Mouse (Mus musculus): Measurements from ENCODE around the gene Dgkz. TPM values are rescaled to one million over a fixed set of nuclear protein-coding genes. Genes with fewer than 3 reads are reported as not detected.

Dgkz gene
- total RNA-seq, 4 experiments from 2014 or later: 47.7 to 87.4 (median 66.3) TPM

DNA sequence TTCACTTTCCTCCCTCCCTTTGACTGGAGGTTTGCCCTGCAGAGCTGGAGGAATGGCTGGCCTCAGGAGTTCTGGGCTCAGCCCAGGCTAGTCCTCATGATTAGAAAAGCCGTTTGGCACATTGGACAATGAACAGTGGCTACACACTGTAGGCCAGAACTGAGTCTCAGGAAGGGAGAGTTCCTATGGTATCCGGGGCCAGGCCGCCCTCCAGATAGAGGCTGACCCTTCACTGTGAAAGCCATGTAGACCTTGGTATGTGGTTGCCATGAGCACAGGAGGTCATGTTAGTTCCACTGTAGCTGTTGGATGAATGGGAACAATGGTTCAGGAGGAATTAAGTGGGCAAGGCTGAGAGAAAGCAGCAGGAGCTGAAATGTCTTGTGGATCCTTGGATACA is 17.7 kb upstream of the Dgkz start:
- no peak for DNase-seq

- DNase-seq: no peak
Measured at GRCm38 (mm10) chr2:91989750-91990149, 14.1 kb upstream of the Dgkz start.

DNA sequence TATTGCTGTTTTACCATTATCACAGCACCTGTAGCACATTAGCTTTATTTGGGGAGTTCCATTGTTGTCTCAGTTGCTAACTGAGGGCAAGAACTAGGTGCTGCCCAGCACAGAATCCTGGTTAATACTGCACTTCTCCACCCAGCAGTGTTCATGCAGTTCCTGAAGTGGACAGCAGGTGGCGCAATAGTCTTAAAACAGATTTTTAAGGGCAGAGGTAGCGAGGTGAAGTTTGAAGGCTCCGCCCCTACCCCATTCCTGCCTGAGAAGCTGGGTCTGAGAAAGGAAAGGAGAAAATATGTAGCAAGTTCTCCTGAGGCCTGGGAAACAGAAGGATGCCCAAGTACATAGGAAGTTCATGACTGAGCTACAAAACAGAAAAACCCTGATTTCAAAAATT is 11.9 kb upstream of the Dgkz start:
- peak; percentile 58 for DNase-seq

- no peak for DNase-seq
Measured at GRCm38 (mm10) chr2:91986071-91986470, 10.4 kb upstream of the Dgkz start.

GRCm38 (mm10) chr2:91984906-91985525 is 9.4 kb upstream of the Dgkz start:
- DNase-seq: no peak

GRCm38 (mm10) chr2:91984439-91984838 is 8.8 kb upstream of the Dgkz start:
- DNase-seq: peak; percentile 78

- DNase-seq: no peak
Measured at GRCm38 (mm10) chr2:91980830-91981229, 5.2 kb upstream of the Dgkz start.

DNA sequence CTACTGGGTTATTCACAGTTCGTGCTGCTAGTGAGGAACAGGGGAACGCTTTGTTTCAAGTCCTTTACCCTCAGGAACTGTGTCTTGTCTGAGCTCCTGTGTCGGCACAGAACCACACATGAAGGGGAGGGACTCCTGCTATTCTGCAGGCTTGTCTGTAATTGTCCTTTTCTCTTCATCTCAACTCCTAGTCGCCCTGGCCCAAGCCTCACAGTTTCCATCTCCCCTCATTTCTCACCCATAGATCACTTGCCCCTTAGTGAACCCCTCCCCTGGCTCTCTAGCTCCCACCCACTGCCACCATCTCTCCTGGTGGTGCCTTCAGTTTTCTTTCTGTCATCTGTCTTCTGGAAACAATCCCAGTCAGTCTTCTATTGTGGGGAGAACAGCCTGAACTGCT is 4.6 kb upstream of the Dgkz start:
- no peak for DNase-seq

DNA sequence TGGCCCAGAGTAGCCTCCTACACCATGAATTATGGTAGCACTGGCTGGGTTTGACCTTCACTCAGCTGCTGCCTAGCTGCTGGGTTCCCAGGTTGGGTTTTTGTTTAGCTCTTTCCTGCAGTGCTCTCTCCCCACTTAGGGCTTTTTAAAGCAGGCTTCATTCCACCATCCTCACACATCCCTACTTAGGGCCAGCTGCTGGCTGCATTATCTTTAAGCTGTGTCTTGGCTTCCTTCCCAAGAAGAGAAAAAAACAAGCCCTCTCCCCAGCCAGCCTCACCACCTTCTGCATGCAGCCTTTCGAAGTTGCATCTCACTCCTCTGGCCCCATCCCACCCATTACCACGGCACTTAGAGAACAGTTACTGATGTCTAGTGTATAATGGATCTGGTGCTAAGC is 2.9 kb upstream of the Dgkz start:
- no peak for DNase-seq

DNA sequence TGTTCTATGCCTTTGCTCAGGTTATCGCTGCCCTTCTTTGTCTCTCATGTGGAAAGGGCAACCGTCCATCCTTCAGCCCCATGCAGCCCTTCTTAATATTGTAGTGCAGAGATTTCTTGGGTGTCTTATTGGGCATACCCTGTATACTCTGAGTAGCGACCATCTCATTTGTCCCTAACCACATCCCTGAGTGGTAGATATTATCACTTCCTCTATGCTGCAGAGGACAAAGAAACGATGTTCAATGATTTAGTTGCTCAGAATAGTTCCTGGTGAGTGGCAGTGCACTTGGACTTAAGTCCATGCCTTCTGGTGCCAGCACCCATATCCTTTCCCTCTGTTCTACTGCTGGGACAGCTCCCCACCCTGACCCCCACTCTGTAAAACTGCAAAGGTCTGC is 2.3 kb upstream of the Dgkz start:
- no peak for DNase-seq

- DNase-seq: no peak
Measured at GRCm38 (mm10) chr2:91973416-91974135, 2.1 kb downstream of the Dgkz start.

DNA sequence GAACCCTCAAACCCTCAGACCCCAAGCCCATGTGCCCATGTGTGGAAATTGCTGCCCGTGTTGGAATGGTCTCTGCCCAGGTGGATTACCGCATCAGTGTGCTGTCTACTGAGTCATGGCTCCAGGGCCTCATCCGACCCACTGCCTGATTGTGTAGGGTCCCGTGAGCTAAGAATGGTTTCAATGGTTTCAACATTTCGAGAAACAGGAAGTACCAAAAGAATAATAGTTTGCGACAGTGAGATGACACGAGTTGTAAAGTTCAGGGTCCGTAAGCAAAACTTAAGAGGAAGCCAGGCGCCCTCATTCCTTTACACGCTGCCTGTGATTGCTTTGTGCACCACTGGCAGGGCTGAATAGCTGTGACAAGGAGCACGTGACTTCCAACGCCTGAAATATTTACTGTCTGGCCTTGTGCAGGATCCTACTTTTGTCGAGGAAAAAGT is 3.5 kb downstream of the Dgkz start:
- no peak for DNase-seq

DNA sequence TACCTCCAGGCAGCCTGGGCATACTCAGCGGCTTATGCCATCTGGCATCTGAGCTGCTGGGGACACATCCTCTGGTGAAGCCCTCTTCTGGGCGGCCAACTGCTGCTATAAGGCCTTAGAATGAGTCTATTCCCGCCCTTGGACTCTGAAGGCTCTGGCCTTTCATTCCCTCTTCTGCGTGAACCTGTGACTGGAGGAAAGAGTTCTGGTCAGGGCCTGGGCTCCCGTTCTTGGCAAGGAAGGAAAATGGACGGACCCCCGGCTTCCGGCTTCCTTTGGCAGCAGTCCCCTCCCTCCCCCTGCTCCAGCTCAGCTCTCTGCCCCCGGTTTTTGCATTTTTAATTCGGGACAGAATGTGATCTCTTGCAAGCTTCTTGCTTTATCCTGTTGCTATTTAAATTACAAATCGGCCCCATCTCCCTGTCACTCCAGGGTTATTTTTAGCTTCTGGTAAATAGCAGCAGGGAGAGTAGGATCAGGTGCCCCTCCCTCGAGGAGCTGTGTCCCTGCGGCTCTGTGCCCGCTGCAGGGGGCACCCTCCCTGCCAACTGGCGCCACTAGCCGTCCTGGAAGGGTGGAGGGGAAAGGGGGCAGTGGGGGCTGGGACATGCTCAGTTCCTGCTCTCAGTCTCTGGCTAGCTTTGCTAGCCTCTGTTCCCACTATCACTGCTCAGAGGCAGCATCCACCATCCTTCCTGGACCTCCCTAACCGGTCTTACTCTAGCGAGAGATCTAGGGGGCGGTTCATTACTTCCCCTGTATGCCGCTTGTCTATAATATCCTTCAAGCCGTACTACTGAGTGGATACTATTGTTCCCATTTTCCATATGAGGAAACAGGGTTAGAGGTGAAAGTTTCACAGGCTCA is 4.2 kb downstream of the Dgkz start:
- no peak for DNase-seq

DNA sequence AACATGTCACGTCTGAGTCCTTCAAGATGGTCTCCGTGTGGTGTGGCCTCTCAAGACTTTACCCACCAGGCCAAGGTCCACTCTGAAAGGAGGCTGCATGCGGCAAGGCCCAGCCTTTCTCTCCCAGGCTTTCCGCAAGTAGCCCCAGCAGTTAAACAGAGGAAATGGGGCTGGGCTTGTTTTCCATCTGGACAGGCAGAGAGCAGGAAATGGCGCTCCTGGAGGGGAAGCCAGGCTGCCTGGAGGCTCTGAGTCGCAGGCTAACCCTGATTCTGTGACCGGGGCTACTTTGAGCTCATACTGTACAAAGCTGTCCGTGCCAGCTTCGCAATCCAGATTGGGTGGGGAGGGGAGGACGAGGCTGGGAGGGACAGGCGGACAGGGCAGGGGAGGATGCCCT is 7.7 kb downstream of the Dgkz start:
- DNase-seq: no peak

GRCm38 (mm10) chr2:91966367-91966766 is 9.3 kb downstream of the Dgkz start:
- DNase-seq: no peak

DNA sequence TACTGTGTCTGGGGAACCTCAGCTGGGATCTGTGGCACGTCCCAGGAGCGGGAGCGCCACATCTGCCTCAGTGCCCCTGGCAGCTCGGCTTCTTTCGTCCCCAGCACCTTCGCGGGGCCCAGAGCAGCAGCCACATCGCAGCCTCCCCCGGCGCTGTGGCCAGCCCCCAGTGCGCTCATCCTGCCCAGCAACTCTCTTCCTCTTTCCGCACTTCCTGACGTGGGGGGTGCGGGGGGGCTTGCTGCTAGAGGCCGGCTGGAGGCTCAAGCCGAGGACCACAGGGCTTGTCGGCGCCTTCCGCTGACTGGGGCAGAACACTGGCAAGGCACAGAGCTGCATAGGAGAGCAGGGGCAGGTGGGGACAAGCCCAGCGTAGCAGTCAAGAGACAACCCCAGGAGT is 10.2 kb downstream of the Dgkz start:
- DNase-seq: peak; percentile 70

DNA sequence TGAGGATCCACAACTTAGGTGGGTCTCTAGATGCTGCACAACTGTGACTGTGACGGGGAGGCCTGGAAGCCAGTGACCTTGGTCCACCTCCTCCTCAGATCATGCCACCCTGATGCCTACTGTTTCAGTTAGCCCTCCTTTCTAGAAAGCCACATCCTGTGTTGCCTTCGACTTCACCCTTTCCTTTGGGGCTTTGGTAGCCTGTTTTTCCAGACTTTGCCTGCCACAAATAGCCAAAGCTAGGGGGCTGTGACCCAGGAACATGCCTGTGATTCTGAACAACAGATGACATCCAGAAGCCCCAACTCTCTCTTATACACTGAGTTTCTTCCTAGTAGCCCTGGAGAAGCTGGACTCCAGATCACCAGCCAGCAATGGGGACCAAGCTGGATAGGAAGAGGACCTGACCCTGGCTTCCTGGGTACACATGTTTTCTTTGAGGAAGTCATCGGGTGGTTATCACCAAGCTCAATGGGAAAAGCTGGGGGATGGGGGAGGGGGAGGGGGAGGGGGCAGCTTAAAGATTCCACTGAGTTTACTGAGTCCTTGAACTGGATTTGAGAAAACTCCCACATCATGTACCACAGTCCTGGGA is 11.0 kb downstream of the Dgkz start:
- DNase-seq: no peak

- DNase-seq: peak; percentile 94
Measured at GRCm38 (mm10) chr2:91963443-91963932, 12.2 kb downstream of the Dgkz start.

GRCm38 (mm10) chr2:91962864-91963401 is 12.7 kb downstream of the Dgkz start:
- DNase-seq: no peak

DNA sequence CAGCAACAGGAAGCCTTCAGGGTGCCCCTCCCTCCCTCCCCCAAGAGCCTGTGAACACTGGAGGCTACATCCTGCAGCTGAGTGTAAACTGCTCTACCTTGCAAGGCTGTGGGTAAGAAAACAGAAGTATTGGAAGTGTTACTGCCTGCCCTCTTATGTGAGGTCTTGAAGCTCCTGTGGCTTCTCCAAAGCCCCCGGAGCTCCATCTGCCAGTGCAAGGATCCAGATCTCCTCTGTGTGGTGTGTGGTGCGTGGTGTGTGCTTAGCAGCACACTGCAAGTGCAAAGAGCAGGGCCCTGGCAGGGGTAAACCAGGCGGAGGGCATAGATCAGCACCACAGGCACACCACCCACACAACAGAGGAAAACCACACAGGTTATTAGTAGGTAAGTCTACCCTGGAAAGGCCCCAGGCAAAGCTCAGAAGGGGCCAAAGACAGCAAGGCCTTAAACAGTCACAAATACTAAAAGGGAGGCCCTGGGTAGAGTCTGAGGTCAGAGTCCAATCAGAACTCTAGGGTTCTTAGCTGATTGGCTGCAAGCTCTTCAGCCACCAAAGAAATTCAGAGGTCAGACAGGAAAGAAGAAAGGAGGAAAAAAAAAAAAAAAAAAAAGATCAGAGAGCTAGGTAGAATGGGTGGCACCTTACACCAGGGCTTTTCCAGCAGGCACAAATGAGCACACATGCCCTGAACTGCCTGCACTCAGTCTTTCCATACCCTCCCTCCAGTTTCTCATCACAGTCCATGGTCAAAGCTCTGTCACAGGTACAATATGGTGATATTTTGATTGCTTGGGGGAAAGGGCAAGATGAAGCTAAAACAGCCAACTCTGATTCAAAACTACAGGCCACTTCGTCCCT is 13.5 kb downstream of the Dgkz start:
- DNase-seq: no peak

GRCm38 (mm10) chr2:91960459-91960858 is 15.2 kb downstream of the Dgkz start:
- DNase-seq: no peak

All from adrenal gland, adult 8-10 months (tissue).